Mouse (Mus musculus) bone marrow, adult 2 months (tissue): ENCODE results near the gene Gm42421.

Source experiments
- CTCF ChIP-seq: fragments of 200-500 bp; IDR thresholded peaks from 2 replicates; pipeline ENCODE4 v1.5.1; 2011; ENCODE audit warnings: low read length, control low read depth; ENCODE audit not compliant: control insufficient read depth, insufficient read depth
- POLR2A ChIP-seq: fragments of 200-500 bp; IDR thresholded peaks from 2 replicates; pipeline ENCODE4 v1.6.1; 2011; ENCODE audit warnings: low read depth, mild to moderate bottlenecking, control low read depth, low read length, borderline replicate concordance; ENCODE audit not compliant: control insufficient read depth

DNA sequence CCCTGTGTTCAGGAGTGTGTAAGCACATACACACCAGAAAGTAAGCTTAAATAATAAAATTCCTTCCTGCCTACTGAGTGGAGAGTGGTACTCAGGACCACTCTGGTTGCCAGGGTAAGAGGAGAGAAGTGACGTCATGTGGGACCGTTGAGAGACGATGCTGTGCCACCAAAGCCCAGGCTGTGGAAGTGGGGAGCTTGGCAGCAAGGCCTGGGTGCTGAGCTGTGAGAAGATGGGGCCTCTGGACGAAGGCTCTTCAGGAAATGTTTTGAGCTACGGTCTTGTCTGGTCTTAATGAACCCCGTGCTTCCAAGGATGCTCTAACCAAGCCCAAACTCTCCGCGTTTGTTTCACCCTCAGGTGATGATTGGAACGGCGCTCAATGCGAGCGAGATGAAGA is 2.7 kb downstream of the Gm42421 start:
- TF ChIP-seq POLR2A, result no peak
- no peak for TF ChIP-seq CTCF
